Mouse (Mus musculus) right cerebral cortex, postnatal 25 days (tissue): Measurements from ENCODE around the gene Serpina10.
"Not testable (repeated sequence)": the region's sequence is repeated elsewhere in the genome, so short reads cannot be mapped to it uniquely, and the experiment has no call there.

Experiments used
- DNase-seq: peaks from one replicate; pipeline ENCODE4 v3.0.0; 2022

Gene Serpina10

GRCm38 (mm10) chr12:103601839-103602238 is 29.4 kb downstream of the Serpina10 start:
- no peak for DNase-seq

DNA sequence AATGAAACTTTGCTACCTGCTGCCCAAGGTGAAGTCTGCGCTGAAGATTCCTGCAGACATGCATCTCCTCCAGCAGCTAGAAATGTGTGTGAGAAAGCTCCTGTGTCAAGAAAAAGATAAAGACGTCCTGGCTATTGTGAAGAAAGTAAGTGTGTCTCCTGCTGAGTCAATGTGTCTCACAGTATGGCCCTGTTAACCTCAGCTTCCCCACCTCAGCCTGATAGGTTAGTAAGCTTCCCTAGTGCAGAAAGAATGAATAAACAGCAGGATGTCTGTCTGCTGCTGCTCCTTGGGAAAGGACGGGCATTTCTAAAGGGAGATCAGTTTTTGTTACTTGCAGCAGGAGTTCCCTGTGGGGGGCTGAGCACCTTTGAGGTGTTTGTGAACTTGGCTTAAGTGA is 30.9 kb downstream of the Serpina10 start:
- DNase-seq, result no peak

DNA sequence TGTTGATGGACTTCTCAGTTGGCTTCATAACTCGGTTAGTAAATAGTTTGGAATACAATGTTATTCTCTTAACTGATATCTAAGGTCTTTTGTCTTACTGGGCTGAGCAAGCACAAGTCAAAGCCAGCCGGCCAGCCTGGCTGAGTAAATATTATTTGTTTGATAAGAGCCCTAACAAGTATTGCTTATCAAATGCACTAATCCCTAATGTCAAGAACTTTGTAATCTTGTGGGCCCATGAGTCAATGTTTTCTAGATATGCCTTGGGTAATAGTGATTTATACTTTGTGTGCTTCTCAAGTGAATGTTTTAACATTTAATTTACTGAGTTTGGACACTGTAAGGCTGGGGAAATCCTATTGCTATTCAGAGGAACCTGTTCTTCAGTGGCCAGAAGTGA is 32.8 kb downstream of the Serpina10 start:
- DNase-seq, result no peak

DNA sequence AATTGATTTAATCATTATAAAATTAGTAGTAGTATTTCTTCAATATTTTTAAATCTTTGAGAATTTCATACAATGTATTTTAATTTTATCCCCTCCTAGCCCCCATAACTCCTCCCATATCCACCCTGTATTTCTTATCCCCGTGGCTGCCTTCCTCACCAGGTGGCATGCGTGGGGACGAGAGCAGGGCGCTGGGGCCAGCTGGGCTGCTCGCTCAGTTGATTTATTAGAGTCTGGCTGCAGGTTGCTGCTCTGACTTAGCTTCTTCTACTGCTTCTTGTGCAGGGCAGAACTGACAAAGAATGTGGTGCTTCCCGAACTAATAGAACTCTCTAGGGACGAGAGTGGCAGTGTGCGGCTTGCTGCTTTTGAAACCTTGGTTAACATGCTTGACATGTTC is 47.5 kb downstream of the Serpina10 start:
- no peak for DNase-seq

DNA sequence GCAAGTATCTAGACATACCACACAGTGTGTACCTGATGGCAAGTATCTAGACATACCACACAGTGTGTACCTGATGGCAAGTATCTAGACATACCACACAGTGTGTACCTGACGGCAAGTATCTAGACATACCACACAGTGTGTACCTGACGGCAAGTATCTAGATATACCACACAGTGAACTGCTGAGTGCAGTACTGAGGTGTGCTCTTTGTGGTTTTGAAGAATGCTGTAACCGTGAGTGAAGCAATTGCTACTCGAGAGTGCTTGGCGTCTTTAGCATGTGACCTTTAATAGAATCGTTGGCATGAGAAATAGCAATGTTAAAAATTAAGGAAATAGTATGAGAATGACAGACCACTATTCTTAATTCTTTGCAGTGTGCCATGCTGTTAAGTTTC is 53.1 kb downstream of the Serpina10 start:
- not testable (repeated sequence) for DNase-seq

DNA sequence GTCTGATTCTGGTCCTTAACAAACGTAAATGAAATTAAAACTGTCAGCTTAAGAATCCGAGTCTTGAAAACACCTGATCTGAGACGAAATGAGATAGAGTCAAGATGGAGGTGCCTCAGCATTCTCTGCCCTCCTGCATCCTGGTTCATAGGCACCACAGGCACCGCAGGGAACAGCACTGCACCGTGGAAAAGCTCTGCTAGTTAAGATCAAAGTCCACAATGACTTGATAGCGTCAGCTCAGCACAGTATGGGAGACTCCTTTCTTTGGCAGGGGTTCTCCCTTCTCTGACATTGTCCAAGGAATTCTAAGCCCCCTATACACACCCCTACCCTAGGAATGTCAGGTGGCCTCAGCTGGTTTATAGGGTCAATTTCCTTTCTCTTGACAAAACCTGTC is 61.6 kb downstream of the Serpina10 start:
- DNase-seq, result no peak

- DNase-seq, result no peak
These were observed 64.1 kb downstream of the Serpina10 start for GRCm38 (mm10) chr12:103567129-103567528.

- DNase-seq, result no peak
These were observed 66.1 kb downstream of the Serpina10 start for GRCm38 (mm10) chr12:103565151-103565550.
